Mouse (Mus musculus) heart, embryonic 12.5 days (tissue): ENCODE results near the gene Fam131b. TPM values are rescaled to one million over a fixed set of nuclear protein-coding genes. Genes with fewer than 3 reads are reported as not detected.

Source experiments
- ATAC-seq: fragments of 200-750 bp; cut with Nextera tagmentation; 2 replicates; pipeline ENCODE4 v1.8.0; 2017; ENCODE audit warnings: moderate TSS enrichment, moderate library complexity; ENCODE audit not compliant: insufficient number of reproducible peaks, low FRiP score
- H3K27ac ChIP-seq: fragments of 300-500 bp; sonication (generic); 2 replicates; pipeline ENCODE4 v1.5.1; 2016; ENCODE audit warnings: mild to moderate bottlenecking, moderate library complexity; ENCODE audit not compliant: poor library complexity, severe bottlenecking
- H3K27me3 ChIP-seq: fragments of 300-500 bp; sonication (generic); replicated peaks from 2 replicates; pipeline ENCODE4 v1.6.1; 2016; ENCODE audit warnings: mild to moderate bottlenecking, moderate library complexity
- H3K36me3 ChIP-seq: fragments of 300-500 bp; sonication (generic); 2 replicates; pipeline ENCODE4 v1.6.1; 2016; ENCODE audit warnings: mild to moderate bottlenecking, moderate library complexity
- H3K4me1 ChIP-seq: fragments of 300-500 bp; sonication (generic); replicated peaks from 2 replicates; pipeline ENCODE4 v1.6.1; 2016; ENCODE audit warnings: mild to moderate bottlenecking
- H3K4me2 ChIP-seq: fragments of 300-500 bp; sonication (generic); 2 replicates; pipeline ENCODE4 v1.6.1; 2016; ENCODE audit warnings: mild to moderate bottlenecking, moderate library complexity
- H3K4me3 ChIP-seq: fragments of 300-500 bp; sonication (generic); 2 replicates; pipeline ENCODE4 v1.5.1; 2016; ENCODE audit warnings: mild to moderate bottlenecking
- H3K9ac ChIP-seq: fragments of 300-500 bp; sonication (generic); 2 replicates; pipeline ENCODE4 v1.6.1; 2016; ENCODE audit warnings: mild to moderate bottlenecking, moderate library complexity
- H3K9me3 ChIP-seq: fragments of 300-500 bp; sonication (generic); replicated peaks from 2 replicates; pipeline ENCODE4 v1.6.1; 2016; ENCODE audit warnings: mild to moderate bottlenecking, moderate library complexity
- WGBS: fragments of 180-500 bp; shearing (Covaris S2); methylation state at CpG from one replicate; pipeline ENCODE4 v1.1.7; 2016; 5-methylcytosine and 5-hydroxymethylcytosine counted together
- polyA plus RNA-seq: library from polyadenylated mRNA; unstranded; fragments of >200 nt; fragmentation: Nextera tagmentation; extraction: Ambion mirVana; gene quantifications from 2 replicates; pipeline ENCODE4 v1.2.1, GENCODE M21; 2016

The Fam131b gene
- polyA plus RNA-seq, 1 experiment from 2014 or later: 0.52 TPM

- 40% methylated on average over 12 of the region's 12 CpGs for WGBS
- Histone ChIP-seq H3K4me2 (peak overlapping the region; percentile 99), H3K9ac (no peak overlapping the region), H3K27me3 (no peaks in the 10 kb centered on the region), H3K27ac (no peak overlapping the region), H3K36me3 (peaks cover 25% of the 10 kb centered on the region), H3K4me3 (peak overlapping the region; percentile 93), H3K4me1 (peaks cover 32% of the 10 kb centered on the region), H3K9me3 (no peaks in the 10 kb centered on the region)
- ATAC-seq: no peak
These were observed 24.0 kb upstream of the Fam131b start for GRCm38 (mm10) chr6:42348281-42349005.

DNA sequence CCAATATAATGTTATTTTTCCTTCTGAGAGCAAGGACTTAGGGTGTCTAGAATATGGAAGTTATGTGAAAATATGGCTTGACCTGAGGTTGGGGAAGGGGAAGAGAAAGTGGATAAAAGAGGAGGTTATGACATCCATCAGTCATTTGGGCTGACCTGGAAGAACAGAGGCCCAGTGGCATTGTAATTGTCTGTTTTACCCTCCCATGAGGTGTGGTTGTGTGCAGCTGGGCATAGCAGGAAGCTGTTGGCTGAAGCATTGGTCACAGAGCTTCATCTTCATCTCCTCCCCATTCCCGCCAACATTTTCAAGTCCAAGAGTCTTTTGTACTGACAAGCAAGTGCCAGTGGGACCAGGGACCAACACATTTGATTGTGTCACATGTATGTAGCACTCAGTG lies 19.8 kb upstream of the Fam131b start:
- no peaks in the 10 kb centered on the region for H3K36me3 ChIP-seq
- H3K4me3 ChIP-seq: no peak overlapping the region
- H3K9me3 ChIP-seq: no peaks in the 10 kb centered on the region
- H3K9ac ChIP-seq: no peak overlapping the region
- no peak overlapping the region for H3K27ac ChIP-seq
- H3K27me3 ChIP-seq: no peaks in the 10 kb centered on the region
- H3K4me2 ChIP-seq: no peak overlapping the region
- no peak for ATAC-seq
- 92% methylated on average over 1 of the region's 1 CpGs for WGBS
- H3K4me1 ChIP-seq: peaks cover 5% of the 10 kb centered on the region

- ATAC-seq: no peak
- H3K9me3 ChIP-seq: no peaks in the 10 kb centered on the region
These were observed 19.1 kb upstream of the Fam131b start for GRCm38 (mm10) chr6:42343361-42344120.

DNA sequence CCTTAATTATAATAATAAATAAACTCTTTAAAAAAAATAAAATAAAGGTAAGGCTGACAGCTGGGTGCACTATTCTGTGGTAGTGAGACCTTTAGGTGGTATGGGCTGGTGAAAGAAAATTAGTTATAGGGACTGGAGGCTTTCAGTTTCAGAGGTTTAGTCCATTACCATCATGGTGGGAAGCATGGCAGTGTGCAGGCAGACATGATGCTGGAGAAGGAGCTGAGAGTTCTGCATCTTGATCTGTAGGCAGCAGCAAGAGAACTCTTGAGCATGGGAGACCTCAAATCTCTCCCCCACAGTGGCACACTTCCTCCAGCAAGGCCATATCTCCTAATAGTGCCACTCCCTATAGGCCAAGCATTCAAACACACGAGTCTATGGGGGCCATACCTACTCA lies 17.7 kb upstream of the Fam131b start:
- no peaks in the 10 kb centered on the region for H3K9me3 ChIP-seq
- ATAC-seq: no peak
- H3K4me1 ChIP-seq: no peaks in the 10 kb centered on the region
- H3K27me3 ChIP-seq: no peaks in the 10 kb centered on the region
- H3K36me3 ChIP-seq: no peaks in the 10 kb centered on the region
- H3K9ac ChIP-seq: no peak overlapping the region
- no peak overlapping the region for H3K4me2 ChIP-seq
- no peak overlapping the region for H3K4me3 ChIP-seq
- 78% methylated on average over 1 of the region's 1 CpGs for WGBS
- no peak overlapping the region for H3K27ac ChIP-seq

More at GRCm38 (mm10) chr6:42343361-42344120, 19.1 kb upstream of the Fam131b start:
- Histone ChIP-seq H3K36me3 (no peaks in the 10 kb centered on the region), H3K4me1 (peaks cover 3% of the 10 kb centered on the region), H3K9ac (no peak overlapping the region), H3K4me2 (no peak overlapping the region), H3K27me3 (no peaks in the 10 kb centered on the region), H3K4me3 (no peak overlapping the region), H3K27ac (no peak overlapping the region)
- WGBS: 80% methylated on average over 9 of the region's 9 CpGs

- Histone ChIP-seq H3K36me3 (no peaks in the 10 kb centered on the region), H3K4me2 (no peak overlapping the region), H3K9ac (no peak overlapping the region), H3K4me1 (no peaks in the 10 kb centered on the region), H3K9me3 (no peaks in the 10 kb centered on the region), H3K4me3 (no peak overlapping the region), H3K27me3 (no peaks in the 10 kb centered on the region), H3K27ac (no peak overlapping the region)
- ATAC-seq: no peak
- WGBS: 69% methylated on average over 5 of the region's 5 CpGs
These were observed 15.5 kb upstream of the Fam131b start for GRCm38 (mm10) chr6:42339981-42340380.

DNA sequence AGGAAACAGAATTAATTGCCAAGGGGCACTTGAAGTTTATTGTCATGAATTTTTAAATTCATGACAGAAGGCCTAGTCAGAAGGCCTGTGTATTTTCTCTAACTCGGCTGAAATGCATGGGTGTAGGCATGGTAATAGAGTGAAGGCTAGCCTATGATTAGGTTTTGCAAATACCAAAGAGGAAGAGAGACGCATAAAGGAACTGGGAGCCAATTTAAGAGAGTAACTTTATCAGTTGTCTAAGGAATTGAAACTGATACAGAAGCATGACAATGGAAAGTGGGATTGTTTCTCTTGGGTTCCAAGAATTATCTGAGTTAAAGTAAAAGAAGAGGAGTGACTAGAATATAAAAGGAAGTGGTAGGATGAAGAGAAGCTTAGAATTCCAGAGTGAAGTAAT lies 14.7 kb upstream of the Fam131b start:
- Histone ChIP-seq H3K9me3 (no peaks in the 10 kb centered on the region), H3K27me3 (no peaks in the 10 kb centered on the region), H3K4me1 (no peaks in the 10 kb centered on the region), H3K27ac (no peak overlapping the region), H3K9ac (no peak overlapping the region), H3K4me3 (no peak overlapping the region), H3K36me3 (no peaks in the 10 kb centered on the region), H3K4me2 (no peak overlapping the region)
- no peak for ATAC-seq
- WGBS: 72% methylated on average over 2 of the region's 2 CpGs

DNA sequence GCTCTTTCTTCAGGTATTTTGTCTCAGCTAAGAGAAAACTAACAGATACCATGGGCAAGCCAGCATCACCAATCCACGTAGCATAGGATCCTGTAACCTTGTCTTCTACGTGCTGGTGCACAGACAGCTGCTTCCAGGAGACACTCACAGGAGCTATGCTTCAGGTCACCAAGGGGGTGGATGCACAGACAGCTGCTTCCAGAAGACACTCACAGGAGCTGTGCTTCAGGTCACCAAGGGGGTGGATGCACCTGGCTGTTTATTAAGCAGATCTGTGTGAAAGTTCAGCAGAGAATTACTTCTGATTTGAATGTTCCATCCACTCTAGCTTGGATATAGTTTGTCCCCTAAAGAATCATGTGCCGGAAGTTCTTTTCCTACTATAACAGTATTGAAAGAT lies 6.5 kb upstream of the Fam131b start:
- no peak overlapping the region for H3K4me3 ChIP-seq
- no peak overlapping the region for H3K4me2 ChIP-seq
- 83% methylated on average over 3 of the region's 3 CpGs for WGBS
- H3K4me1 ChIP-seq: no peaks in the 10 kb centered on the region
- no peak for ATAC-seq
- no peaks in the 10 kb centered on the region for H3K27me3 ChIP-seq
- H3K36me3 ChIP-seq: no peaks in the 10 kb centered on the region
- no peak overlapping the region for H3K27ac ChIP-seq
- peaks cover 3% of the 10 kb centered on the region; the same call in 1 of the 2 replicates for H3K9me3 ChIP-seq
- H3K9ac ChIP-seq: no peak overlapping the region

DNA sequence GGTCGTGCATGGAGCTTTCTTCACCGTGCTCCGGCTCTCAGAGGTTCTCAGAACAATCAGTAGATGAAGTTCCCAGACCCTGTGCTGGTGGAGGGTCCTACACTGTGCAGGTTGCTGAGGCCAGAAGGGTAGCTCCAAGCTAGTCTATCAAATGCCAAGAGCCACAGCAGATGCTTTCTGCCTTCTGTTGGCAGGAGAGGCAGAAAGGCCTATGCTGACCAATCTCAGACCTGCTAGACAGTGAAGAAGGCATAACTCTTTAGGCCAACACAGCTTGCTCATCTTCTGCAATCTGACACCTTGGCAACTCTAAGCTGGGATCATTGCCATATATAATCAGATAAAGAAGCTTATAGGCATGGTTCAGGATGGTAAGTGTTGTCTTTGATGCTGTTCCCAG lies 5.8 kb upstream of the Fam131b start:
- H3K36me3 ChIP-seq: no peaks in the 10 kb centered on the region
- no peak overlapping the region for H3K4me3 ChIP-seq
- no peak overlapping the region for H3K27ac ChIP-seq
- H3K9me3 ChIP-seq: peaks cover 3% of the 10 kb centered on the region; the same call in 1 of the 2 replicates
- H3K4me2 ChIP-seq: no peak overlapping the region
- H3K27me3 ChIP-seq: no peaks in the 10 kb centered on the region; the same call in 1 of the 2 replicates
- H3K4me1 ChIP-seq: no peaks in the 10 kb centered on the region
- WGBS: 72% methylated on average over 3 of the region's 3 CpGs
- H3K9ac ChIP-seq: no peak overlapping the region
- no peak for ATAC-seq

- no peak overlapping the region for H3K4me2 ChIP-seq
- peaks cover 13% of the 10 kb centered on the region for H3K4me1 ChIP-seq
- H3K27ac ChIP-seq: no peak overlapping the region
- H3K36me3 ChIP-seq: no peaks in the 10 kb centered on the region
- no peak overlapping the region for H3K4me3 ChIP-seq
- H3K27me3 ChIP-seq: peaks cover 13% of the 10 kb centered on the region
- H3K9ac ChIP-seq: no peak overlapping the region
- no peak for ATAC-seq
- peaks cover 3% of the 10 kb centered on the region; the same call in 1 of the 2 replicates for H3K9me3 ChIP-seq
- 70% methylated on average over 3 of the region's 3 CpGs for WGBS
These were observed 4.3 kb upstream of the Fam131b start for GRCm38 (mm10) chr6:42328757-42329156.

GRCm38 (mm10) chr6:42326509-42326908 lies 2.1 kb upstream of the Fam131b start:
- Histone ChIP-seq H3K4me3 (no peak overlapping the region), H3K9me3 (no peaks in the 10 kb centered on the region), H3K36me3 (no peaks in the 10 kb centered on the region), H3K27me3 (peaks cover 34% of the 10 kb centered on the region), H3K4me1 (peaks cover 17% of the 10 kb centered on the region), H3K9ac (no peak overlapping the region), H3K4me2 (no peak overlapping the region), H3K27ac (no peak overlapping the region)
- ATAC-seq: no peak
- WGBS: 64% methylated on average over 3 of the region's 3 CpGs

DNA sequence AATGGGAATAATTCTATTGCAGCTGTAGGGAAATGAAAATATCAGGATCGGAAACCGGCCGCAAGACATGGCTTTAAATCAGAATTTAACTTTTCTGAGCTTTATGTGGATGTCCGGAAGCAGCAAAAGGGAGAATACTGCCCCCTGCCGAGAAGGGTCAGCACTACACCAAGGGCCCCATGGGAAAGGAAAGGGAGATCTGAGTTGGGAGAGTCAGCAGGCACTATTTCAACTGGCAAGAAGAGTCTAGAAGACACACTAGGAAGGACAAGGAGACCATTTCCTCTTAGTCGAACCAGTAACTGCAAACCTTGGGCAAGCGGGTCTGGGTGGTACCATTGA lies 796 bp upstream of the Fam131b start:
- 5% methylated on average over 7 of the region's 7 CpGs for WGBS
- no peaks in the 10 kb centered on the region for H3K36me3 ChIP-seq
- peak overlapping the region; percentile 98 for H3K4me2 ChIP-seq
- H3K9me3 ChIP-seq: no peaks in the 10 kb centered on the region
- H3K4me1 ChIP-seq: peaks cover 17% of the 10 kb centered on the region
- peaks cover 45% of the 10 kb centered on the region for H3K27me3 ChIP-seq
- peak overlapping the region; percentile 69 for H3K4me3 ChIP-seq
- H3K27ac ChIP-seq: no peak overlapping the region
- no peak for ATAC-seq
- no peak overlapping the region for H3K9ac ChIP-seq
